Mouse (Mus musculus): ENCODE measurements at regions not wholly inside any gene's neighbourhood (a gene's known extent, or its start where the extent isn't known, plus 50 kb on each side); places are given as distances from the start of the nearest gene placed in this dataset.

DNA sequence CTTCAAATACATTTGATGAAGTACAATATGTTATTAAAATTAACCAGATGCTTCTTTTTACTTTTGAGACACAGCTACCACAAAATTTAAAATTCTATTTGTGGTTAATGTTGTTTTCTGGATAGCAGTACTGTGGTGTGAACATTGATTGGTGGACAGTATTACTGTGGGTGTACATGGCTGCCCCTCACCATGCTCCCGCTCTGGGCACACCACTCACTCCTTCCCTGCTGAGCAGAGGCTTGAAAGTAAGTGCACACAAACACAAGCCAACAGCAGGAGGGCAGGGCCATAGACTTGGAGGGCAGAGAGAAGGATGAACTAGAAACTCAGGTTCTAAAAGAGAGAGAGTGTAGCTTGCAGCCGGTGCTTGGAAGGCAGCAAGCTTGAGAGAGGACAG, 182.1 kb downstream of the Ifng start:
- DNase-seq (ENCODE audit: low spot score in 2 of 2), result no peak

GRCm38 (mm10) chr10:118624368-118624767, 183.5 kb downstream of the Ifng start:
- no peak for DNase-seq (ENCODE audit: low spot score in 2 of 2)

GRCm38 (mm10) chr10:118628000-118628399, 187.2 kb downstream of the Ifng start:
- no peak for DNase-seq (ENCODE audit: low spot score in 2 of 2)

GRCm38 (mm10) chr10:118629360-118630040, 188.7 kb downstream of the Ifng start:
- DNase-seq (ENCODE audit: low spot score in 2 of 2), result no peak

DNA sequence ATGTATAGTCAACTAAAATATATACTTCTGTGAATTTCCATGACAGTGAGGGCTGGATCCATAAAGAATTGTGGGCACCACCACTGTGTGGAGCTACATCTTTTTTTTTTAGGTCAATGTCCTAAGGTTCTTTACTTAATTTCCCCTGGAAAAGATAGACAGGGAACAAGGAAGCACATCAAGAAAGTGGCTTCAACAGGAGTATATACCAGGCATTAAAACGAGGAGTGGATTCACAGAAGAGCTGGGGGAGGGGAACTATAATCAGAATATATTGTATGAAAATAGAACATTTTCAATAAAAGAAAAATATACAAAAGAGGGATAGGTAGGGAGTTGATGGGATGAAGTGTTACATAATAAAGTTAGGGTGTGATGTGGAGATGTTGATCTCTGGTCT, 190.9 kb downstream of the Ifng start:
- no peak for DNase-seq (ENCODE audit: low spot score in 2 of 2)

DNA sequence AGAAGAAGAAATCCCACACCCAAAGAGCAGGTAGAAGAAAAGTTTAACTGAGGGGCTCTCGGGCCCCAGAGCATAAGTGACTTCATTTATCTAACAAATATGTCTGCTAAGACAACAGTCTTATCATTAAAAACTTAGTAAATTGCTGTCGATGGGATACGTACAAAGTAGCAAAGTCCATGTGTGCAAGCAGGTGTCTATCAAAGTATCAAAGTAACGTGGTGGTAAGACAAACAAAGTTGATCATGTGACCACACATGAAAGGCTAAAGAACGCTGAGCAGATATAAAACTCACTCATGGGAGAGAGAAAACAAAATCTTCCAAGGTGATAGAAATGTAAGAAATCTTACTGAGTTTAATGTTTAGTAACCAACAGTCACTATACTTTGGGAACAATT, 191.3 kb downstream of the Ifng start:
- no peak for DNase-seq (ENCODE audit: low spot score in 2 of 2)

- no peak for DNase-seq (ENCODE audit: low spot score in 2 of 2)
Measured at GRCm38 (mm10) chr10:118633429-118633828, 192.6 kb downstream of the Ifng start.

DNA sequence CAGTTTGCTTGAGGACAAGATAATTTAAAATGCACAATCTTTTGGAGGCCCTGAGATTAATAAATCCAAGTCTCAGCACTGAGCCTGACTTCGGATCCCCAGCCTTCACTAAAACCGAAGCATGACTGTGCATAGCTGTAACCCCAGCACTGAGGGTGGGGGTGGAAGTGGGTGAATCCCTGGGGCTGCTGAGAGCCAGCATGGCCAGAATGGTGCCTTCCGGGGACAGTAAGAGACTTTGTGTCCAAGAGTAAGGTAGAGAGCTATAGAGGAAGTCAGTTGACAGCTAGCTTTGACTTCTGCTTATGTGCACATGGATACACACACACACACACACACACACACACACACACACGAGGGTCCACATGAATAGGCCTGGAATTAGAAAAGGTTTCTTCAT, 198.3 kb downstream of the Ifng start:
- no peak for DNase-seq (ENCODE audit: low spot score in 2 of 2)

DNA sequence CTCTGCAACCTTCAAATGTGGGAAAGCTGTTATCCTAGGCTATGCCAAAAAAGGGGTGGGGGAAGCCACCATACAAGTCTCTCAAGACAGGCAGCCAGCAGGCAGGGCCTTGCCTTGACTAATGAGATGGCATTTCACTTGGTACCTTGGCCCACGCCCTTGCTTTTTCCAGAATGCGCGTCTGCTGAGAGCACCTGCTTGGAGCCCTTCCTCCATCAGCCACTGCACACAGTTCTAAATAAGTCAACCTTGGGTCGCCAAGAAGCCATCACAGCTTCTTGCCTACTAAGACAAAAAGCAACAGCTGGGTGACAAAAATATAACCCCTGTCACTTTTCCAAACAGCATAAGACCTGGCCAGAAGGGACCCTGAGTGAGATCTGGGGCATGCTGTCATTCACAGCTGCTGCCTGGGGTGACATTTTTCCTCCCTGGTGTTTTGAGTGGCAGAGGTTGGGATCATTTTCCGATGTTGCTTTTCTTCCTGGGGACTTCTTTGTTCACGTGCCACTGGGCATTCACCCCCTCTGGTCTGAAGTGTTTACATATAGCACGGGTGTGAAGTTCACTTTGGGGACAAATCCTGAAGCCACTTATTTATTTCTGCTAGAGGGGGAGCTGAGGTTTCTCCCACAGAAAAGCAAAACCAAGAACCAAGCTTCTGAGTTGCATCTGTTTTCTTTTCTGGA, 199.4 kb downstream of the Ifng start:
- DNase-seq (ENCODE audit: low spot score in 2 of 2), result no peak

DNA sequence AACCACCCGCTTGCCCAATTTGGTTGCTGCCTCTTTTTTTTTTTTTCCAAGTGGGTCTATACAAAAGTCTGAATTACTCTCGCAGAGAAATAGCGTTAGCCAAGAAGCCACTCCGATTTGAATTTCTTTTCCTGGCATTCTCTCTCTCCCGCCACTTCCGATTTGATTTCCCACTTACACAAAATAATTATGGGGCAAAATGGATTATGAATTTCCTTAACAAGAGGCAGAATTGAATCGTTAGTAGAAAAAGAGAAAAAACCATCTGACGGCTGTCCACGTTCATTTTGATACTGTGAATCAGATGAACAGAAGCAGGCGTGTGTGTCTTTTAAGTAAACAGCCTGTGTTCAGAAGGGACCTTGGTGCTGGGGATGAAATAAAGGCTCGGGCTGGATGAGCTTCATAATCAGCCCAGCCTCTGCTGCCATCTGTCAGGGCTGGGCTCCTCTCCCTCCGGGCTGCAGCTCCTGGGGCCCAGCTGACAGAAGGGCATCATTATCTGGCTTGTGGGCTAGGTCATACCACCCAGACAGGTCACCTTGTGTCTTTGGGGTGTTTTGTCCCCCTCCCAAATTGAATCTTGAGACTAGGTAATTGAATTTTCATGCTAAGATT, 200.1 kb downstream of the Ifng start:
- DNase-seq (ENCODE audit: low spot score in 2 of 2), result no peak

DNA sequence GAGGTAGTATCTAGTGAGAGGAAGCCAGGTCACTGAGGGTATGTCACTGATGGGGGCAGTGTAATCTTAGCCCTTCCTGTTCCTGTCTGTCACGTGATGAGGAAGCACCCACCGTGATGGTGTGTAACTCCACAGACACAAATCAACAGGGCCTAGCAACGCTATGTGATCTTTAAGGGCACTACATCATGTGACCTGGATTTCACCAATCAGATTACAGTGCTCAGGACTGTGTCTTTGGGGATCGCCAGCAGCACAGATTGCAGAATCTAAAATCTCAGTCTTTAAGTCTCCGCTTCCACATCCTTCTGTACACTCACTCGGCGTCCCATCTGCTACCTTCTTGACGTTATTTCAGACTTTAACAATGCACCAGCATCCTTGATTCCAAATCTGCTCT, 202.8 kb downstream of the Ifng start:
- no peak for DNase-seq (ENCODE audit: low spot score in 2 of 2)

DNA sequence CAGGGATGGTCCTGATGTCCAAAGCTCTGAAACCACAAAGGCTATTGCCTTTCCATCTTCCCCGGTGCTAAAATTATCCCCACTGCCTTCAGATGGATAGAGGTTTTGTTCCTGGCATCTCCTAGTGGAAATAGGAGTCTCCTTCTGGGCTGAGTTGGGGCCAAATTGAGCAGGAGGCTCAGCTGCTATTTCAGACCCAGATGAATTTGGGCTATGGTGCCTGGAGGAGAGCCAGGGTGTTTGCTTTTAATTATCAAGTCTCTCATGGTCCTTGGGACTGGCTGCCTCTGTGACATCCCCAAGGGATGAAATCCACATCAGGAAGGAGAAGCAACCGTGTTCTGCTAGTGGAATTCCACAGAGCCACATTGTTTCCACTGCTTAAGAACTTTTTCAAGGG, 207.3 kb downstream of the Ifng start:
- DNase-seq (ENCODE audit: low spot score in 2 of 2), result peak; percentile 46 to 59

- DNase-seq (ENCODE audit: low spot score in 2 of 2), result no peak
Measured at GRCm38 (mm10) chr10:118656561-118656960, 213.4 kb downstream of the Dyrk2 start.

- no peak for DNase-seq (ENCODE audit: low spot score in 2 of 2)
Measured at GRCm38 (mm10) chr10:118666009-118666408, 204.0 kb downstream of the Dyrk2 start.

DNA sequence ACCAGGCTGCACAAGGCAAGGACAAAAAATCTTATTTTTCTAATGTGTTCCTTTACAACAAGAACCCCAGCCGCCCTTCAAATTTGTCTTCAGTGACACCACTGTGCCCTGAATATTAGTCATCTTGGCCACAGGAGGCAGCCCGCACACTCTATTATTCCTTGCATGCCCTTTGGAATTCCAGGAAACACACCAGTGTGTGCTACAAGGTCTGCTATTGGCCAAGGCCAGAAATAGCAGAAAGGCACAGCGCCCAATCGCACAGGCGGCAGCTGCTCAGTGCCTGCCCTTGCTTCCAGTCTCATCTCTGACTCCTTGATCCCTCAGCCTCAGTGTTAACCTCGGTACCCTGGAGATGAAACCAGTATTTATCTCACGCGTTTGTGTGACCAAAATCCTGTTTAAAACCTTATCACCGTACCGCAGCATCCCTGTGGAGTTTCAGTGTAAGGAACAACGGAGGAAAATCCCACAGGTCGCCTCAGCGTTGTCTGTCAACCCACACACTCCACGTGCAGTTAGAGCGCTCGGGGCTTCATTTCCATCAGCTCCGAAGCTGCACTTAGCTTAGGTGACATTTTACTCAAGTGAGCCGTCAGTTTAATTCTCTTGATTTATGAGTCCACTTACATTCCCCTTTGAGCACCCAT, 194.1 kb downstream of the Dyrk2 start:
- peak; percentile 16 to 43 for DNase-seq (ENCODE audit: low spot score in 2 of 2)

- DNase-seq (ENCODE audit: low spot score in 2 of 2), result no peak
Measured at GRCm38 (mm10) chr10:118678750-118679418, 191.1 kb downstream of the Dyrk2 start.

GRCm38 (mm10) chr10:118679507-118679906, 190.5 kb downstream of the Dyrk2 start:
- DNase-seq (ENCODE audit: low spot score in 2 of 2), result no peak

DNA sequence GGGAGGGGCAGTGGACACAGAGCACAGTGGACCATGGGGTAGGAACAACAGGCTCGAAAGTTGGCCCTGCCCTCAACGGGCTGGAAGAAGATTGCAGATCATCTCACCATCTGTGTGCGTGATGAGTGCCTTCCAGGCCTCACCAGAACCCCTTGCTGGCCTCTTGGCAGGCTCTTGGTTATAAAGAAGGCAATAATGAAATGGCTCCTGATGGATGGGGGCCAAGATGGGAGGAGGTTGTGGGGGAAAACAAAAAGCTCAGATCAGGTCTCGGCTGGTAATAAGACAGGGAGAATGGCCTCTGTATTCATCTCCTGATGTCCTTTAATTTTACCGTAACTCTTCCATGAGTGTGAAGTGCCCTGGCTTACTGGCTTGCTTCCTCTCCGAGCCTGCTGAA, 189.1 kb downstream of the Dyrk2 start:
- DNase-seq (ENCODE audit: low spot score in 2 of 2), result no peak

- no peak for DNase-seq (ENCODE audit: low spot score in 2 of 2)
Measured at GRCm38 (mm10) chr10:118683356-118683755, 186.7 kb downstream of the Dyrk2 start.

DNA sequence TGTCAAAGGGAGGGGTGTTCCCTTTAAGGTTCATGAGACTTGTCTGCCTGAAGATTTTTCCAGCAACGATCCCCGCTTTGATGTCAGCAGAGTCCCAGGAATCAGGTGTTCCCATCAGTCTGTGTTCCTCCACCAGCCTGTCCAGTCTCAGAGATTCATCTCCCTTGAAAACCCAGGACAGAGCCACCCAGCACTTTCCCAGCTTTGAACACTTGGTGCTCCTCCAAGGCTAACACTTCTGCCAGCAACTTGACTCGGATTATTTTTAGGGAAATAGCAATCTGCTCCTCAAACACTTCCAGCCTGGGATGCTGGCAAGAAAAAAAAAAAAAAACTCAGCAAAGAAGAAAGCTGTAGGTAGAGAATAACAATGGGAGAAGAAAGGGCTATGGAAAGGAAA, 170.7 kb downstream of the Dyrk2 start:
- no peak for DNase-seq (ENCODE audit: low spot score in 2 of 2)

- no peak for DNase-seq (ENCODE audit: low spot score in 2 of 2)
Measured at GRCm38 (mm10) chr10:118700115-118700514, 169.9 kb downstream of the Dyrk2 start.

DNA sequence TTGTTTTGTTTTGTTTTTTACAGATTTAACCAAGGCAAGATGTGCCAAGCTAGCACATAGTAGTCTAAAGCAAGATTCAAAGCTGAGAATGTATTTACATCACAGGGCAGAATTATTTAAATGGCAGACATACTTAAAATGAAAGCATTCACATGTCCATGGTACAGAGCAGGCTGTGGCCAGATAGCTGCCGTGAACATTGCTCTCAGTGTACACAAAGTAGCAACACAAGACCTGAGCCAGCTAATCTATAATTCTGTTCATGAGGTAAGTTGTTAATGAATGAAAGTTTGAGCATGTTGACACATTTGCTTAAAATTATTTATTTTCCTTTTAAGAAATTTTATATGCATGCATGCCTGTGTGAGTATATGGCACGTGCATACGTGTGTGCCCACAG, 164.0 kb downstream of the Dyrk2 start:
- no peak for DNase-seq (ENCODE audit: low spot score in 2 of 2)
